Mouse (Mus musculus) ES-E14 (cell line): ENCODE measurements around the gene Ecm2. TPM values are rescaled to one million over a fixed set of nuclear protein-coding genes. Genes with fewer than 3 reads are reported as not detected.

Source experiments
- DNase-seq: peaks from one replicate; pipeline ENCODE4 v3.0.0-alpha.2; 2013; ENCODE audit warnings: low read depth, low spot score
- H3K27ac ChIP-seq: 2 replicates; pipeline ENCODE4 v1.5.1; 2012; ENCODE audit warnings: low read depth, mild to moderate bottlenecking, low read length, moderate library complexity, mixed read lengths; ENCODE audit not compliant: poor library complexity, insufficient read depth, severe bottlenecking
- H3K36me3 ChIP-seq: 2 replicates; pipeline ENCODE4 v1.6.1; 2012; ENCODE audit warnings: mild to moderate bottlenecking, low read length, moderate library complexity, mixed read lengths; ENCODE audit not compliant: control insufficient read depth, poor library complexity, insufficient read depth, severe bottlenecking
- H3K4me1 ChIP-seq, 2 experiments: fragments of 150-350 bp in 1 of 2; sonication (generic) in 1 of 2; 2 replicates each; pipeline ENCODE4 v1.6.1; 2012; ENCODE audit warnings: low read length in 2 of 2, mild to moderate bottlenecking in 1 of 2, mixed read lengths in 1 of 2; ENCODE audit not compliant: control insufficient read depth in 2 of 2, insufficient read depth in 2 of 2, poor library complexity in 1 of 2
- H3K4me3 ChIP-seq, 2 experiments: fragments of 150-350 bp in 1 of 2; sonication (generic) in 1 of 2; 2 replicates each; pipeline ENCODE4 v1.5.1; 2012; ENCODE audit warnings: low read length in 2 of 2, low read depth in 1 of 2, mild to moderate bottlenecking in 1 of 2, mixed read lengths in 1 of 2; ENCODE audit not compliant: insufficient read depth in 1 of 2, poor library complexity in 1 of 2, severe bottlenecking in 1 of 2
- H3K9ac ChIP-seq: 2 replicates; pipeline ENCODE4 v1.6.1; 2012; ENCODE audit warnings: low read depth, mild to moderate bottlenecking, low read length, mixed read lengths; ENCODE audit not compliant: poor library complexity, insufficient read depth, severe bottlenecking
- H3K9me3 ChIP-seq: fragments of 150-350 bp; sonication (generic); 2 replicates; pipeline ENCODE4 v1.6.1; 2012; ENCODE audit warnings: low read depth, mild to moderate bottlenecking, low read length; ENCODE audit not compliant: control insufficient read depth, insufficient read depth
- CHD2 ChIP-seq: IDR thresholded peaks from 2 replicates; pipeline ENCODE4 v1.6.1; 2014; ENCODE audit warnings: mild to moderate bottlenecking, low read depth, low read length, inconsistent platforms
- HCFC1 ChIP-seq: IDR thresholded peaks from 2 replicates; pipeline ENCODE4 v1.6.1; 2012; ENCODE audit warnings: low read length, inconsistent platforms, borderline replicate concordance; ENCODE audit not compliant: insufficient read depth
- MAFK ChIP-seq: IDR thresholded peaks from 2 replicates; pipeline ENCODE4 v1.6.1; 2014; ENCODE audit warnings: mild to moderate bottlenecking, low read depth, low read length, inconsistent platforms; ENCODE audit not compliant: insufficient read depth
- ZC3H11A ChIP-seq: IDR thresholded peaks from 2 replicates; pipeline ENCODE4 v1.6.1; 2012; ENCODE audit warnings: low read depth, mild to moderate bottlenecking, inconsistent platforms, low read length, borderline replicate concordance
- ZNF384 ChIP-seq: IDR thresholded peaks from 2 replicates; pipeline ENCODE4 v1.6.1; 2012; ENCODE audit warnings: low read depth, low read length, inconsistent platforms
- in situ Hi-C, 2 experiments: fragments of 600-800 bp; cut with MboI; formaldehyde crosslinking; loops; one replicate each; pipeline ENCODE4 v1.15.1; 2025; ENCODE audit warnings: low sequenced_read_pairs in 2 of 2, inconsistent platforms in 1 of 2; ENCODE audit not compliant: unreplicated experiment in 2 of 2
- total RNA-seq: library from RNA; depleted of rRNA; stranded (reverse); fragments of 300-350 nt; gene quantifications from 2 replicates; pipeline ENCODE4 v1.2.3, GENCODE M21; 2012; rRNA removed

The Ecm2 gene
- 0.53 and 0.54 TPM in 2 replicates for total RNA-seq

- in situ Hi-C loops, result no loop called here
- Histone ChIP-seq H3K4me1 (no peaks in the 10 kb centered on the region), H3K9ac (no peak within 1 kb of the TSS), H3K9me3 (no peaks in the 10 kb centered on the region), H3K4me3 (no peak within 1 kb of the TSS), H3K36me3 (no peaks in the 10 kb centered on the region), H3K27ac (no peak within 1 kb of the TSS)
- no peak for TF ChIP-seq CHD2
- TF ChIP-seq ZC3H11A, result no peak
- TF ChIP-seq HCFC1, result no peak
- TF ChIP-seq MAFK, result no peak
- TF ChIP-seq ZNF384, result no peak
- no peak for DNase-seq
Observed at GRCm38 (mm10) chr13:49504510-49504909, at the start of gene Ecm2. TSS of gene Ecm2 (plus strand) at chr13:49504810.

GRCm38 (mm10) chr13:49460276-49460675 lies 44.3 kb upstream of the Ecm2 start:
- Histone ChIP-seq H3K36me3 (peaks cover 16% of the 10 kb centered on the region), H3K27ac (no peak overlapping the region), H3K9ac (no peak overlapping the region)

GRCm38 (mm10) chr13:49460692-49461414 lies 43.8 kb upstream of the Ecm2 start:
- peaks cover 18% of the 10 kb centered on the region for H3K36me3 ChIP-seq

More at GRCm38 (mm10) chr13:49460276-49460675, 44.3 kb upstream of the Ecm2 start:
- no peak for DNase-seq
- TF ChIP-seq CHD2 (no peak), ZNF384 (no peak), ZC3H11A (no peak), MAFK (no peak), HCFC1 (no peak)
- in situ Hi-C loops, result no loop called here
- Histone ChIP-seq H3K9me3 (no peaks in the 10 kb centered on the region), H3K4me3 (no peak overlapping the region), H3K4me1 (no peaks in the 10 kb centered on the region)

GRCm38 (mm10) chr13:49461458-49462132 lies 43.0 kb upstream of the Ecm2 start:
- H3K4me3 ChIP-seq, result no peak overlapping the region
- in situ Hi-C loops, result no loop called here
- no peaks in the 10 kb centered on the region for H3K4me1 ChIP-seq
- no peak for TF ChIP-seq ZNF384
- no peak overlapping the region for H3K9ac ChIP-seq
- no peaks in the 10 kb centered on the region for H3K9me3 ChIP-seq
- no peak for DNase-seq
- no peak overlapping the region for H3K27ac ChIP-seq
- H3K36me3 ChIP-seq, result peaks cover 18% of the 10 kb centered on the region

More at GRCm38 (mm10) chr13:49460692-49461414, 43.8 kb upstream of the Ecm2 start:
- in situ Hi-C loops, result no loop called here
- Histone ChIP-seq H3K9ac (no peak overlapping the region), H3K27ac (no peak overlapping the region), H3K4me1 (no peaks in the 10 kb centered on the region), H3K4me3 (no peak overlapping the region), H3K9me3 (no peaks in the 10 kb centered on the region)
- TF ChIP-seq ZC3H11A (no peak), MAFK (no peak), HCFC1 (no peak), CHD2 (no peak), ZNF384 (no peak)
- DNase-seq, result no peak
